Mouse (Mus musculus) thymus, postnatal 10 days (tissue): ENCODE measurements at regions not wholly inside any gene's neighbourhood (a gene's known extent, or its start where the extent isn't known, plus 50 kb on each side); places are given as distances from the start of the nearest gene placed in this dataset.

Experiments used
- DNase-seq, 2 experiments: peaks; one replicate each; pipeline ENCODE4 v3.0.0; 2021; ENCODE audit warnings: low spot score in 2 of 2

DNA sequence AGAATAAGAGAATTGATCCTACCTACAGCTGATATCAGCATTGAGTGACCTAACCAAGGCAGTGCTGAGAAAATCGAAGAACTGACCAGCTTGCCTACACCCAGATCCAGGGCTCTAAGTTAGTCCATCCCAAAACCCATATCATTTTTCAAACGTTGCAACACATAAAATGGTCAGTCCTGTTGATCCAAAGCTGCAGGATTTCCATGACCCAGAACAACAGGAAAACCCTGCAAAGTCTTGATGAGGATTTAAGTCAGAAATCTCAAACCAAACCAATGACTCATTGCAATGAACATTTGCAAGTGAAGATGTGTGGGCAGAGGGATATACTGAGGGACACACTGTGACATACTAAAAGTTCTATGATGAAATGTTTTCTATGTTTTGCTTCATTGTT lies 53.5 kb upstream of the Trabd2b start:
- DNase-seq: no peak
